ENCODE assay signal across 8 mouse cellular contexts in the genomic region with DNA sequence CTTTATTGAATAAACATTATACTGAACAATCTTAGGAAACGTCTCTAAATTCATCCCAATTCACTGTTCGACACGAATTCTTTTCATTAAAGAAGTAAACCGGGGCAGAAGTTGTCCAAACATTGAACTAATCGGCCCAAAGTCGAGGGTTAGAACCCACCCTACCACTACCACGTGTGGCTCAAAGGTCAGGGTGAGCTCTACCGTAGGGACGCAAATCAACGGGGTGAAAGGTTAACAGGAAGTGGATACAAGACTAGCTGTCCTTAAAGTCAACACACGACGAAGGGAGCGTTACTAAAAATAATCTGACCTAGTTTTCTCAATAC. TPM values are rescaled to one million over a fixed set of nuclear protein-coding genes. Genes with fewer than 3 reads are reported as not detected.
DNase-seq lines count a peak whose midpoint lies in the region; ATAC-seq and TF ChIP-seq lines count a peak whose summit lies in the region.

No protein-coding gene starts in this region.

- intact Hi-C loops in gastrocnemius, adult 2 months (cut with DNase I), result loop anchor here (2.0 kb wide), 1 partner anchor 23 kb away; no protein-coding TSS in a partner anchor
- intact Hi-C loops in gastrocnemius, postnatal 14 days (cut with DNase I; ENCODE audit: low total_unique reads), result no loop called here

- H3K4me3 ChIP-seq in gastrocnemius, adult 2 months, result peak overlapping the region; percentile 85
- peak overlapping the region; percentile 34 for H3K4me3 ChIP-seq in thymus, adult 2 months (ENCODE audit: control insufficient read depth, insufficient read depth, low read length)
- H3K4me3 ChIP-seq in heart, embryonic 16.5 days (ENCODE audit: low read length), result peak overlapping the region; percentile 82
- peak overlapping the region; percentile 85 for H3K4me3 ChIP-seq in midbrain, embryonic 15.5 days

- peak overlapping the region; percentile 98 for H3K27ac ChIP-seq in gastrocnemius, adult 2 months
- H3K27ac ChIP-seq in thymus, adult 2 months (ENCODE audit: control insufficient read depth, insufficient read depth, low read length), result peak overlapping the region; percentile 59
- H3K27ac ChIP-seq in heart, embryonic 16.5 days (ENCODE audit: low read length), result peak overlapping the region; percentile 95
- H3K27ac ChIP-seq in midbrain, embryonic 15.5 days, result peak overlapping the region; percentile 76

- TF ChIP-seq CTCF in gastrocnemius, adult 2 months (IDR thresholded peaks at IDR 0.05), result no peak
- no peak for TF ChIP-seq CTCF in thymus, adult 2 months (IDR thresholded peaks at IDR 0.05; ENCODE audit: borderline replicate concordance, control insufficient read depth, extremely low read depth, insufficient read depth, low read length, poor library complexity)

- no peak for TF ChIP-seq POLR2A in thymus, adult 2 months (IDR thresholded peaks at IDR 0.05; ENCODE audit: control insufficient read depth, extremely low read depth, insufficient read depth, low read length, poor library complexity)

- WGBS in thymus, adult 2 months, result 12% methylated on average over 13 of the region's 13 CpGs
- WGBS in heart, embryonic 16.5 days, result 8% methylated on average over 13 of the region's 13 CpGs
- 11% methylated on average over 13 of the region's 13 CpGs for WGBS in midbrain, embryonic 15.5 days

- peak; percentile 59 for DNase-seq in gastrocnemius, adult 2 months
- DNase-seq in gastrocnemius, postnatal 14 days, result no peak
- DNase-seq in thymus, adult 2 months, result peak; percentile 40
- DNase-seq in thymus, postnatal 0 days (ENCODE audit: low spot score), result no peak
- peak; percentile 42 to 61 for DNase-seq in kidney, postnatal 4 days
- DNase-seq in T-cell, adult 2 months (ENCODE audit: low spot score), result no peak

- peaks cover 24% of the 10 kb centered on the region for H3K36me3 ChIP-seq in thymus, adult 2 months (ENCODE audit: control insufficient read depth, insufficient read depth, low read length)
- peaks cover 20% of the 10 kb centered on the region for H3K36me3 ChIP-seq in heart, embryonic 16.5 days (ENCODE audit: control insufficient read depth, insufficient read depth)
- peaks cover 23% of the 10 kb centered on the region for H3K36me3 ChIP-seq in midbrain, embryonic 15.5 days (replicated peaks)

- H3K27me3 ChIP-seq in thymus, adult 2 months (ENCODE audit: control insufficient read depth, insufficient read depth, low read length), result no peaks in the 10 kb centered on the region
- H3K27me3 ChIP-seq in heart, embryonic 16.5 days (ENCODE audit: control insufficient read depth, insufficient read depth, low read length), result no peaks in the 10 kb centered on the region
- H3K27me3 ChIP-seq in midbrain, embryonic 15.5 days (replicated peaks), result peaks cover 8% of the 10 kb centered on the region; the same call in 1 of the 2 replicates

- H3K9ac ChIP-seq in heart, embryonic 16.5 days (ENCODE audit: low read length), result peak overlapping the region; percentile 75
- peak overlapping the region; percentile 37 for H3K9ac ChIP-seq in midbrain, embryonic 15.5 days

- peaks cover 5% of the 10 kb centered on the region for H3K4me1 ChIP-seq in thymus, adult 2 months (replicated peaks; ENCODE audit: control insufficient read depth, insufficient read depth, low read length)
- peaks cover 21% of the 10 kb centered on the region for H3K4me1 ChIP-seq in heart, embryonic 16.5 days (ENCODE audit: control insufficient read depth, insufficient read depth, low read length)
- H3K4me1 ChIP-seq in midbrain, embryonic 15.5 days, result peaks cover 19% of the 10 kb centered on the region

- no peaks in the 10 kb centered on the region; the same call in 1 of the 2 replicates for H3K9me3 ChIP-seq in heart, embryonic 16.5 days (replicated peaks; ENCODE audit: control insufficient read depth, low read length)
- H3K9me3 ChIP-seq in midbrain, embryonic 15.5 days, result no peaks in the 10 kb centered on the region

- H3K4me2 ChIP-seq in heart, embryonic 16.5 days (ENCODE audit: low read depth, low read length), result peak overlapping the region; percentile 91
- H3K4me2 ChIP-seq in midbrain, embryonic 15.5 days, result peak overlapping the region; percentile 89

- no peak for ATAC-seq in heart, embryonic 16.5 days (replicated peaks; ENCODE audit: extremely low read depth, insufficient read depth, low FRiP score)
- peak; percentile 88 for ATAC-seq in midbrain, embryonic 15.5 days (replicated peaks)

RNA-seq across cellular contexts. Expression of gene Sec24c, which starts 0.4 kb away (rescaled TPM):
- total RNA-seq in gastrocnemius, adult 2 months (2021), result 10 to 100 TPM; 73.8 to 76.3 TPM
- 10 to 100 TPM; 56.7 to 60.1 TPM for total RNA-seq in gastrocnemius, postnatal 14 days (2021)
- 486 and 497 TPM in 2 replicates for polyA plus RNA-seq in thymus, adult 2 months (2012; rRNA removed)
- polyA plus RNA-seq in thymus, postnatal 0 days (2015; fragmentation: Nextera tagmentation; extraction: Ambion mirVana), result 52.2 and 56.8 TPM in 2 replicates
- polyA plus RNA-seq in heart, embryonic 16.5 days (2015; fragmentation: Nextera tagmentation; extraction: Ambion mirVana), result 73.2 and 76.2 TPM in 2 replicates
- polyA plus RNA-seq in midbrain, embryonic 15.5 days (2015; fragmentation: Nextera tagmentation; extraction: Ambion mirVana), result 97.2 and 101 TPM in 2 replicates

RNA-seq across cellular contexts. Expression of gene Synpo2l, which starts 5.5 kb away (rescaled TPM):
- total RNA-seq in gastrocnemius, adult 2 months (2021), result 100 to 1,000 TPM; 142 to 187 TPM
- 100 to 1,000 TPM; 197 to 244 TPM for total RNA-seq in gastrocnemius, postnatal 14 days (2021)
- polyA plus RNA-seq in thymus, adult 2 months (2012; rRNA removed), result 0.51 and 2.8 TPM in 2 replicates
- 0.22 and 0.30 TPM in 2 replicates for polyA plus RNA-seq in thymus, postnatal 0 days (2015; fragmentation: Nextera tagmentation; extraction: Ambion mirVana)
- 172 and 183 TPM in 2 replicates for polyA plus RNA-seq in heart, embryonic 16.5 days (2015; fragmentation: Nextera tagmentation; extraction: Ambion mirVana)
- 0.14 and 0.23 TPM in 2 replicates for polyA plus RNA-seq in midbrain, embryonic 15.5 days (2015; fragmentation: Nextera tagmentation; extraction: Ambion mirVana)

RNA-seq across cellular contexts. Expression of gene Myoz1, which starts 17.4 kb away (rescaled TPM):
- 1,000 to 10,000 TPM; 2,377 to 3,782 TPM for total RNA-seq in gastrocnemius, adult 2 months (2021)
- 1,000 to 10,000 TPM; 1,986 to 2,341 TPM for total RNA-seq in gastrocnemius, postnatal 14 days (2021)
- 0.82 TPM in 1 of 2 replicates, not detected in the other for polyA plus RNA-seq in thymus, adult 2 months (2012; rRNA removed)
- polyA plus RNA-seq in thymus, postnatal 0 days (2015; fragmentation: Nextera tagmentation; extraction: Ambion mirVana), result 0.52 and 0.59 TPM in 2 replicates
- 12.0 and 14.9 TPM in 2 replicates for polyA plus RNA-seq in heart, embryonic 16.5 days (2015; fragmentation: Nextera tagmentation; extraction: Ambion mirVana)
- 0.17 and 0.50 TPM in 2 replicates for polyA plus RNA-seq in midbrain, embryonic 15.5 days (2015; fragmentation: Nextera tagmentation; extraction: Ambion mirVana)

RNA-seq across cellular contexts. Expression of gene Fut11, which starts 21.1 kb away (rescaled TPM):
- total RNA-seq in gastrocnemius, adult 2 months (2021), result 1 to 10 TPM; 1.9 to 3.3 TPM
- total RNA-seq in gastrocnemius, postnatal 14 days (2021), result 1 to 10 TPM; 6.6 to 7.0 TPM
- 19.2 and 23.4 TPM in 2 replicates for polyA plus RNA-seq in thymus, adult 2 months (2012; rRNA removed)
- polyA plus RNA-seq in thymus, postnatal 0 days (2015; fragmentation: Nextera tagmentation; extraction: Ambion mirVana), result 12.2 and 13.3 TPM in 2 replicates
- polyA plus RNA-seq in heart, embryonic 16.5 days (2015; fragmentation: Nextera tagmentation; extraction: Ambion mirVana), result 20.5 and 20.6 TPM in 2 replicates
- polyA plus RNA-seq in midbrain, embryonic 15.5 days (2015; fragmentation: Nextera tagmentation; extraction: Ambion mirVana), result 30.0 and 30.7 TPM in 2 replicates

RNA-seq across cellular contexts. Expression of gene Chchd1, which starts 29.1 kb away (rescaled TPM):
- 100 to 1,000 TPM; 120 to 152 TPM for total RNA-seq in gastrocnemius, adult 2 months (2021)
- 100 to 1,000 TPM in 1 of 2 experiments, 10 to 100 TPM in 1; 98.5 to 106 TPM for total RNA-seq in gastrocnemius, postnatal 14 days (2021)
- 33.5 and 39.5 TPM in 2 replicates for polyA plus RNA-seq in thymus, adult 2 months (2012; rRNA removed)
- 235 and 256 TPM in 2 replicates for polyA plus RNA-seq in thymus, postnatal 0 days (2015; fragmentation: Nextera tagmentation; extraction: Ambion mirVana)
- 175 and 177 TPM in 2 replicates for polyA plus RNA-seq in heart, embryonic 16.5 days (2015; fragmentation: Nextera tagmentation; extraction: Ambion mirVana)
- 153 and 165 TPM in 2 replicates for polyA plus RNA-seq in midbrain, embryonic 15.5 days (2015; fragmentation: Nextera tagmentation; extraction: Ambion mirVana)

Comparison
In these comparisons a context has a peak if more than half of its experiments do, and no peak if none do; other contexts are left out.
1. DNase-seq: peak in gastrocnemius, adult 2 months (single experiment), thymus, adult 2 months (single experiment) and kidney, postnatal 4 days (2 of 2); none in gastrocnemius, postnatal 14 days (single experiment), thymus, postnatal 0 days (single experiment) and T-cell, adult 2 months (single experiment).
2. H3K4me3 ChIP-seq: peak in every context shown above with its lines; median percentile 85 in gastrocnemius, adult 2 months; 85 in midbrain, embryonic 15.5 days; 82 in heart, embryonic 16.5 days; 34 in thymus, adult 2 months.
3. RNA of gene Synpo2l, which starts 5.5 kb away (polyA plus RNA-seq): 172 to 183 TPM in heart, embryonic 16.5 days; 0.51 to 2.8 TPM in thymus, adult 2 months, 0.22 to 0.30 TPM in thymus, postnatal 0 days and 0.14 to 0.23 TPM in midbrain, embryonic 15.5 days; every median in the first group is over 10 times any median in the second.
4. Peak in every context shown above with its lines, with median percentiles within 50 percentile points of each other: H3K27ac ChIP-seq.